Mouse (Mus musculus) kidney, embryonic 14.5 days (tissue): ENCODE measurements around the gene Apol9a. TPM values are rescaled to one million over a fixed set of nuclear protein-coding genes. Genes with fewer than 3 reads are reported as not detected.
"Not testable (repeated sequence)": the region's sequence is repeated elsewhere in the genome, so short reads cannot be mapped to it uniquely, and the experiment has no call there.

Experiments used
- ATAC-seq: fragments of 200-750 bp; cut with Nextera tagmentation; 2 replicates; pipeline ENCODE4 v1.8.0; 2017; ENCODE audit warnings: moderate number of reproducible peaks, mild to moderate bottlenecking, moderate TSS enrichment, moderate library complexity; ENCODE audit not compliant: low FRiP score, low TSS enrichment
- H3K27ac ChIP-seq: fragments of 300-500 bp; sonication (generic); 2 replicates; pipeline ENCODE4 v1.5.1; 2014; ENCODE audit warnings: low read depth, mild to moderate bottlenecking, low read length, moderate library complexity, mixed read lengths
- H3K27me3 ChIP-seq: fragments of 300-500 bp; sonication (generic); 2 replicates; pipeline ENCODE4 v1.6.1; 2014; ENCODE audit warnings: mild to moderate bottlenecking, low read length; ENCODE audit not compliant: control insufficient read depth, insufficient read depth
- H3K36me3 ChIP-seq: fragments of 300-500 bp; sonication (generic); 2 replicates; pipeline ENCODE4 v1.6.1; 2014; ENCODE audit warnings: low read length, mixed read lengths; ENCODE audit not compliant: control insufficient read depth, insufficient read depth
- H3K4me1 ChIP-seq: fragments of 300-500 bp; sonication (generic); 2 replicates; pipeline ENCODE4 v1.6.1; 2014; ENCODE audit warnings: low read length, mixed read lengths; ENCODE audit not compliant: control insufficient read depth, insufficient read depth
- H3K4me2 ChIP-seq: fragments of 300-500 bp; sonication (generic); replicated peaks from 2 replicates; pipeline ENCODE4 v1.6.1; 2014; ENCODE audit warnings: low read depth, mild to moderate bottlenecking, low read length
- H3K4me3 ChIP-seq: fragments of 300-500 bp; sonication (generic); 2 replicates; pipeline ENCODE4 v1.5.1; 2014; ENCODE audit warnings: mild to moderate bottlenecking, low read length
- H3K9ac ChIP-seq: fragments of 300-500 bp; sonication (generic); 2 replicates; pipeline ENCODE4 v1.6.1; 2014; ENCODE audit warnings: low read depth, mild to moderate bottlenecking, low read length, moderate library complexity
- H3K9me3 ChIP-seq: fragments of 300-500 bp; sonication (generic); 2 replicates; pipeline ENCODE4 v1.6.1; 2016; ENCODE audit warnings: low read length; ENCODE audit not compliant: control insufficient read depth
- WGBS: fragments of 180-500 bp; shearing (Covaris S2); extraction: QIAGEN DNeasy Blood & Tissue Kit; methylation state at CpG from one replicate; pipeline ENCODE4 v1.1.7; 2014; 5-methylcytosine and 5-hydroxymethylcytosine counted together
- polyA plus RNA-seq: library from polyadenylated mRNA; unstranded; fragments of >200 nt; fragmentation: Nextera tagmentation; extraction: Ambion mirVana; gene quantifications from 2 replicates; pipeline ENCODE4 v1.2.1, GENCODE M21; 2014

Gene Apol9a
- polyA plus RNA-seq, 1 experiment from 2014 or later = not detected

DNA sequence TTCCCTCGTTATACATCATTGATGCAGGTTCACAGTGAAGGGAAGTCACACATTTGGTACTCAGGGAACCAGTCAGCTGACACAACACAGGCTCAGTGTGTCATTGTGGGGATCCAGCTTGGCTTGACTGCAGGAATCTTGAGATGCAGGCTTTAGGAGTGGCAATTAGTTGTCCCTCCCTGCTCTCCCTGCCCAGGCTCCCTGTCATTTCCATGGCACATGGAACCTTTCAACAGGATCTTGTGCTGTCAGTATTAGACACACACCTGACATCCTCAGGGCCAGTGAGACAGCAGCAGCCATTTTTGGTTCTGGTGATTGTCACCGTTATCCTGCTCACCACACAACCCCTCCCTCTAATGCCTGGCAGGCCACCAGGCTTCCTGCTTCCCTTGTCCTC lies 4.7 kb upstream of the Apol9a start:
- not testable (repeated sequence) for H3K4me2 ChIP-seq, H3K4me1 ChIP-seq, H3K9ac ChIP-seq, H3K4me3 ChIP-seq, ATAC-seq, H3K36me3 ChIP-seq, H3K27ac ChIP-seq, H3K27me3 ChIP-seq, H3K9me3 ChIP-seq
- WGBS = 69% methylated on average over 2 of the region's 2 CpGs

GRCm38 (mm10) chr15:77412695-77413094 lies 1.8 kb upstream of the Apol9a start:
- not testable (repeated sequence) for H3K9ac ChIP-seq, H3K4me1 ChIP-seq, H3K27me3 ChIP-seq, H3K9me3 ChIP-seq, H3K27ac ChIP-seq, H3K36me3 ChIP-seq, H3K4me3 ChIP-seq, ATAC-seq, H3K4me2 ChIP-seq
- WGBS = 35% methylated on average over 4 of the region's 4 CpGs

DNA sequence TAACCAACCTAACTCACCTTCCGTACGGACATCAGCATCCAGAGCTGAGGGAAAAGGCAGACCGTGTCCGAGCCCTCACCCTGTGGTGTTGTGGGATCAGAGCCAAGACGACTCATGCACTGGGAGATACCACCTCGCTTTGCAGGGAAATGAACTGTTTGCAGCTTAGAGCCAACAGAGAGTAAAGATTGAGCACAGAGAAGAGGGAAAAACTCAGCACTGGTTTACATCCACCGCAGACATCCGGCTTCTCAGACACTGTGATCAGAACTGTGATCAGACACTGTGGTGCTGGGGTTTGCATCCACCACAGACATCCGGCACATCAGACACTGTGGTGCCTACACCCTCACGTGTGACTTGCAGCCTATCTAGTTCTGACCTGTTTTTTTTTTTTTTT lies 4.6 kb downstream of the Apol9a start:
- not testable (repeated sequence) for H3K27ac ChIP-seq, H3K4me3 ChIP-seq, H3K9ac ChIP-seq, H3K36me3 ChIP-seq, H3K9me3 ChIP-seq, H3K4me2 ChIP-seq, H3K27me3 ChIP-seq, H3K4me1 ChIP-seq, ATAC-seq
- 82% methylated on average over 10 of the region's 10 CpGs for WGBS

GRCm38 (mm10) chr15:77399027-77399426 lies 11.9 kb downstream of the Apol9a start, which contains the start of gene Apol7a:
TSS of gene Apol7a (minus strand) at chr15:77399110.
- H3K4me2 ChIP-seq, H3K27me3 ChIP-seq, H3K27ac ChIP-seq, H3K9me3 ChIP-seq, H3K4me3 ChIP-seq, H3K36me3 ChIP-seq, H3K4me1 ChIP-seq, ATAC-seq, H3K9ac ChIP-seq: not testable (repeated sequence)
- 66% methylated on average over 9 of the region's 9 CpGs for WGBS

DNA sequence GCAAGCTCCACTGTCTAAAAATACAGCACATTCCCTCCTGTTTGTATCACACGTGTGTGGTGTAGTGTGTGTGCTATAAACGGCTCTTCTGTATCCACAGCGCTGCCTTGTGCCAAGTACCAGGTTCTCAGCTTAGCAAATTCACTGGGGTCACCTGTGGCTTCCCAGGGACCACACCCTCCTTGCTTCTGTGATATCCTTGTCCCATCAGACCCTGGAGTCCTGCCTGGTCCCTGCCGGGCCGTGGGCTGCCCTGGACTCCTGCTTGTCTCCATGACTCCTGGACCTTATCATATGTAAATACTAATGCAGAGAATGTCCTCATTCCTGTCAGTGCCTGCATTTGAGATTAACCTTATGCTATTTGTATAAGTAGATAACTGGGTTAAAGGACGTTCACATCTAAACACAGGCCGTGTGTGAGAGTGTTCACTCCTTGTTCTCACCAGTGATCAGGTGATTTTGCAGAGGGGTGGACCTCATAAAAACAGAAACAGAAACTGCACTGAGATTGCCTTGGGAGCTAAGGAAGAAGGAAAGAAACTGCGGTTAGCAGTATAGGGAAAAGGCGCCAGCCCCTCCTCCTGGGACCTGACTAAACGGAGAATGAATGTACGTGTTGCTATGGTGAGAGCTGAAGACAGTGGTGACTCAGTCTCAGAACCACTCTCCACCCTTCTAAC lies 13.3 kb downstream of the Apol9a start:
- H3K27ac ChIP-seq, H3K4me2 ChIP-seq, H3K4me3 ChIP-seq, H3K9ac ChIP-seq, H3K4me1 ChIP-seq, ATAC-seq, H3K36me3 ChIP-seq, H3K27me3 ChIP-seq, H3K9me3 ChIP-seq: not testable (repeated sequence)
- WGBS = 78% methylated on average over 11 of the region's 11 CpGs

GRCm38 (mm10) chr15:77393832-77394231 lies 17.1 kb downstream of the Apol9a start:
- not testable (repeated sequence) for ATAC-seq, H3K27ac ChIP-seq, H3K4me1 ChIP-seq, H3K36me3 ChIP-seq, H3K9ac ChIP-seq, H3K9me3 ChIP-seq, H3K4me3 ChIP-seq, H3K4me2 ChIP-seq, H3K27me3 ChIP-seq
- 64% methylated on average over 3 of the region's 3 CpGs for WGBS

DNA sequence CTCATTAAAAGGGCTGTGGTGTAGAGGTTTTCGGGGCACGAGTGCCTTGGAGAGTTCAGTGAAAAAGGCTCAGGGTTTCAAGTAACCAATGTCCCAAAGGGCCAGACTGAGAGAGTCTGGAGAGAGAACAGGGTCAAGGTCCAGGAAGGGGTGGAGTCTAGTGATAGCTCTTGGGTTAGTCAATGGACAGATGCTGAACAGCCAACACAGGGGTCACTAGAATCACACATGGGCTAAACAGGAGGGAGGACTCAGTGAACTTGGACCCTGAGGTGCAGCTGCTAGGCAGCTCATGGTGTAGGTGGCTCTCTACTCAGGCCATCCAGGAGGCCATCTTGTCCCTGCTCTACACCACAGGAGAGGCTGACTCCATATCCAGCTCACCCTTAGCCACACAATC lies 23.5 kb downstream of the Apol9a start:
- ATAC-seq = no peak
- H3K36me3 ChIP-seq = no peaks in the 10 kb centered on the region
- H3K9ac ChIP-seq = no peak overlapping the region
- H3K27me3 ChIP-seq = no peaks in the 10 kb centered on the region
- no peaks in the 10 kb centered on the region for H3K4me1 ChIP-seq
- 78% methylated on average over 2 of the region's 2 CpGs for WGBS
- no peak overlapping the region for H3K4me2 ChIP-seq
- H3K4me3 ChIP-seq = no peak overlapping the region
- H3K27ac ChIP-seq = no peak overlapping the region
- no peaks in the 10 kb centered on the region for H3K9me3 ChIP-seq

DNA sequence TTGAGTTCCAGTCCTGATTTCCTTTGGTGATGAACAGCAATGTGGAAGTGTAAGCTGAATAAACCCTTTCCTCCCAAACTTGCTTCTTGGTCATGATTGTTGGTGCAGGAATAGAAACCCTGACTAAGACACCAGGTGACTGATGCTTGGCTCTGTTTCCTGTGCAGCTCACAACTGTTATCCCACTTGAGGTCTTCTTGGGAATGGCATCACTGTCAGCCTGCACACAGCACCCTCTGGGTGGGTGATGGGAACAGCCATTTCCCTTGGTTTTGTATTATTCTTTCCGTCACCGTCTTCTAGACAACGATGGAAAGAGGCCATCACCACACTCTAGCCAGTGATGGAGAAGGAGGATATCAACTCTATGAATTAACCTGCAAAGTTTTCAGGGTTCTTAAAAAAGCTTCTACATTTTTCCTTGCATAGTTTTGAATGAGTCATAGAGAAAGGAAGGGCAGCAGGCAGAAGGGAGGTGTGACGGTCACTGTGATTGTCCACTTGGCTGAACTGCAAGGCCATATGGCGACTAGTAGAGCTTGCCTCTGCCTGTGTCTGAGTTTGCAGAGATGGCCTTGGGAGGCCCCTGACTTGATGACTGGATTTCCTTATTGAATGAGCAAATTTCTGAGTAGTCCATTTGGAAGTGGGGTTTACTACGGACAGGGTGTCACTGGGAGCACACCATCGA lies 26.4 kb downstream of the Apol9a start:
- no peak overlapping the region for H3K27ac ChIP-seq
- no peak overlapping the region for H3K4me2 ChIP-seq
- whole genome bisulfite sequencing = 84% methylated on average over 7 of the region's 7 CpGs
- no peaks in the 10 kb centered on the region for H3K9me3 ChIP-seq
- H3K4me1 ChIP-seq = no peaks in the 10 kb centered on the region
- H3K9ac ChIP-seq = no peak overlapping the region
- no peak for ATAC-seq
- H3K27me3 ChIP-seq = no peaks in the 10 kb centered on the region
- no peaks in the 10 kb centered on the region for H3K36me3 ChIP-seq
- no peak overlapping the region for H3K4me3 ChIP-seq

DNA sequence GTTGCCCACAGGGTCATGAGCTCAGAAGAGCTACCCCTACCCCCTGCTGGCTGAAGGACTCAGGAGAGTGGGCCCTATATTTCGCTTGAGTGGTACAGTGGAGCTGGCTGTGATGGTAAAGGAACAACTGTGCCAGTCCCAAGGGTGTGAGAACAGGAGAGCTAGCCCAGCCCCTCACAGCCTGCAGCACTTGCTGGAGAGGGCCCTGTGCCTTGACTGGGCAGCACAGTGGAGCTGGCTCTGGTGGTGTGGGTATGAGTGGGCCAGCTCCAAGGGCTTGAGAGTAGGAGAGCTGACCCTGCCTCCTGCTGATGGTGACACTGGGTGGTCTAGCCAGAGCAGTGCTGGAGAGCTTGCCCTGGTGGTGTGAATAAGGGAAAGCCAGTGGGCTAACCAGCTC lies 28.1 kb downstream of the Apol9a start:
- Histone ChIP-seq H3K36me3 (no peaks in the 10 kb centered on the region), H3K27ac (no peak overlapping the region), H3K27me3 (no peaks in the 10 kb centered on the region), H3K9me3 (no peaks in the 10 kb centered on the region), H3K4me1 (no peaks in the 10 kb centered on the region), H3K9ac (no peak overlapping the region), H3K4me3 (no peak overlapping the region), H3K4me2 (no peak overlapping the region)
- 65% methylated on average over 1 of the region's 1 CpGs for WGBS
- no peak for ATAC-seq
